Mouse (Mus musculus) inflammation-experienced regulatory T-cells, adult 16 weeks (primary cell): Measurements from ENCODE around the gene Kcnj14. TPM values are rescaled to one million over a fixed set of nuclear protein-coding genes. Genes with fewer than 3 reads are reported as not detected.

ENCODE experiments used
- polyA plus RNA-seq: library from polyadenylated mRNA; unstranded; fragments of 100-300 nt; shearing (Covaris generic); gene quantifications from one replicate; pipeline ENCODE4 v1.2.1, GENCODE M21; 2017

The Kcnj14 gene
- polyA plus RNA-seq = not detected

DNA sequence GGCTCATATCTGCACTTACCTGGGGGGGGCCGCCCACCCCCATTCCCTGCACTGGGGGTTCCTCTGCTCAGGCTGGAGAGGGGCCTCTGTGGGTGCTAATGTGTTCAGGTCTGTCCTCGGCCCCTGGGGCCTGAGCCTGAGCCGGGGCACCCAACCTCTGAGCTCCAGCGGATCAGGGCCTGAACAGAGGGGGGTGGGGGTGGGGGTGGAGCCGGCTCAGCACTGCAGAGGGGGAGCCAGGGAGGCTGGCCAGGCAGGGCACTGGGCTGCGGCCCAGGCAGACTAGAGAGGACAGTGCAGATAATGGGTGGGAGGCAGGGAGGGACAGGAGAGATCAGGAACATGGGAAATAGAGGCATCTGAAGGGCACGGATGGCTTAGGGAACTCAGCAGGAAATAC is at the start of gene Kcnj14:
Gene Kcnj14, minus strand, starts transcription at position 185 of the 400 bp plus-strand sequence.

GRCm38 (mm10) chr7:45872624-45873023 is 48.0 kb upstream of the Kcnj14 start, which contains the start of gene Kdelr1:
Gene Kdelr1 (plus strand): TSS chr7:45872772.

GRCm38 (mm10) chr7:45830427-45831127 is 6.0 kb upstream of the Kcnj14 start, which contains the start of gene Grwd1:
Gene Grwd1 (minus strand): TSS chr7:45830944.

DNA sequence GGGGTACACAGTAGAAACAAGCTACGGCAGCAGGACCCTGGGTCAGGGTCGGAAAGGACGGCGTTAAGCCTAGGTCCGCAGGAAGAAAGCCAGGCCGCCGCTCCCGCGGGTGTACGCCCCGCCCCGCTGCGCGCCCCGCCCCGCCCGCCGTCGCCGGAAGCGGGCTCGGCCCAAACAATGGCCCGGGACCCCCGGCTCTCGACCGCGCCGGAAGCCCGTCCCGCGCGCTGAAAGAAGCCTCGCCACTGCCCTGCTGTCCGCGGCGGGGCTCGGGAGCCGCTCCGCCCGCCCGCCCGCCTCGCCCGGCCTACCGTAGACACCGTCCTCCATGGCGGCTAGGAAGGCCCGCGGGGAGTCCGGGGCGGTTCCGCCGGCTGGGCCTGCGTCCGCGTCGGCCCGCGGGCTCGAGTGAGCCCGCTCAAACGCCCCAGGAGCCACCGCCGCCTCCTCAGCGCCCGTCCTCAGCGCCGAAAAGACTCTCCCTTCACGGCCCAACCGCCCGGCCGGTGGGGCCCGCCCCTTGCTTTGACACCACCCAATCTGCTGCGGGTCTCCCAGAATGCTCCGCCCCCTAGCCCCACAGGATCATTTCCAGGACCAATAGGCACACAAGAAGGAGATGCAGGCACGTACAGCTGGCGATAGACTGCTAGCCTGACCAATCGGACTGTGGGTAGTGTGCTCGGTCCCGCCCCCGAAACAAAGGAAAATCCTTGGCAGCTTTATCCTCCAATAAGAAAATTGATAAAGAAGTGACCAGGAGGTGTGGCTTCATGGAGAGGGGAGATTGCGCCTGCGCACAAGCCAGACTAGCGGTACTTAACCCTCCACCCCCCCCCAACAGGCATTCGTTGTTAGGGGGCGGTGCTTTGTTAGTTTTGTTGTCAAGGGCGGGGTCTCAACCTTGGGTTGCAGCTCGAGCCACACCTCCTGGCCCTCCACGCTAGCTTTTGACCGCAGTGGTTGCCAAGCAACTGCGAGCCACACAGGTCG is 10.5 kb downstream of the Kcnj14 start, which contains the start of gene Cyth2:
Gene Cyth2, minus strand, starts transcription at position 795 of the 993 bp plus-strand sequence.

DNA sequence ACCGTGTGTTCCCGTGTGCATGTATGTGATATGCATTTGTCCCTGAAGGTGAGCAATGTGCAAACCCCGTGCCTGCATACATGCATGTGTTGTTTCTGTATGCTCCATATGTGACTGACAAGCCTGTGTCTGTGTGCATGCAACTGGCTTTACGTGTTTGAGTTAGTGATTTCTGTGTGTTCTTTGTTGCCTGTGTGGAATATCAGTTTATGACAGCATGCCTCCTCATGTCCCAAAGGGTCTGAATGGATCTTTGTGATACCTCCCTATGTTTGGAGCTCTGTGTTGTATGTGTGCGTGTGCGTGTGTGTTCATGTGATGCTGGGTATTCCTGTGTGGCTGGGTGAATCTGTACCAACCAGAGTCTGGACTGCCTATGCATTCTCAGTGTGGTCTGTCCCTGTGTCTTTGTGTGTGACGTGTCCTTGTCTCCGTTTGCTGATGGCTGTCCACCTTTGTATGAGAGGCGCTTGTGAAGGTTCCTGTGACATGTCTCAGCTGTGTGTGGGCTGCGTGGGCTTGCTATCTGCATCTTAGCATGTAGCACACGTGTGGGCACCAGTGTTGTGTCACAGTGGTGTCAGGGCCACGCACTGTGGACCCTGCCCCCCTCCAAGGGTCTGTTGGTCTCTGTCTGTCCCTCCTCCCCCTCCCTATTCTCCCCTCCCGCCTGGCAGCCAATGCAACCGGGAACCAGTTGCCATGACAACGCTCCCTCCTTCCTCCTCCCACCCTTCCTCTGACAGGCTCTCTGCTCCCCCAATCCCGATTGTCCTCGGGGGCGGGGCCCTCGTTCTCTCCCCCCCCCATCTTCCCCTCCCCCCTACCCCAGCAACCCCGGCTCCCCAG is 39.8 kb downstream of the Kcnj14 start, which contains the start of gene Sult2b1:
Gene Sult2b1, minus strand, starts transcription at position 146 of the 849 bp plus-strand sequence.

DNA sequence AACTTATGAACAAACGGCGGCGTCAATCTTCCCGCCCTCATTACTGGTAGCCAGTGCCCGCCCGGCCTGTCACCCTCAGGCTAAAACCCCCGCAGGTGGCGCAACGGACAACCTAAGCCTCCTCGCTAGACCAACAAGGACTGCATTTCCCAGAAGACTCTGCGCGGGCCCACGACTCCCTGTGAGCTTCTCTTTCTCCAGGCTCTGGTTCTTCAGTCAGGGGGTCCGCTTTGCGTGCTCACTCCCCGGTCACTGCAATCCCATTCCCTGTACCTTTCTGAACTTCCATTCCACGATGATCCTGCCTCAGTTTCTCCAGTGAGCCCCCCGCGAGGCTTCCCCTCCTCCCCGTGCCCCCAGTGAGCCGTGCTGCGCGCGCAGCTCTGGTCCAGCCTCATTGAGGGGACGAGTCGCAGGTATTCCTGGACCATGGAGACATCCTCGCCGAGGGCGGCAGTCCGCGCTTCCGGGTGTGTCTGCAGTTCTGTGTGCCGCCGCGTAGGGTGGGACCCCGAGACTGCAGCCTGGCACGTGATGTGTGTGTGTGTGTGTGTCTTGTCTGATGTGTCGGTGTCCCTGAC is 41.0 kb downstream of the Kcnj14 start, which contains the start of gene Lmtk3:
Gene Lmtk3, plus strand, starts transcription at position 228 of the 581 bp plus-strand sequence.

Other genes starting within 250 kb of the Kcnj14 start
- gene Fgf21, start 209.3 kb downstream of the Kcnj14 start, polyA plus RNA-seq = not detected
- not detected for gene Fut1, start 207.5 kb downstream of the Kcnj14 start, polyA plus RNA-seq
- not detected for gene Izumo1, start 203.0 kb downstream of the Kcnj14 start, polyA plus RNA-seq
- gene Rasip1, start 197.3 kb downstream of the Kcnj14 start, polyA plus RNA-seq = 0.65 TPM
- 0.65 TPM for gene Mamstr, start 184.8 kb downstream of the Kcnj14 start, polyA plus RNA-seq
- 0.12 TPM for gene Fut2, start 158.4 kb downstream of the Kcnj14 start, polyA plus RNA-seq
- not detected for gene Ntn5, start 140.8 kb downstream of the Kcnj14 start, polyA plus RNA-seq
- gene Sec1, start 130.4 kb downstream of the Kcnj14 start, polyA plus RNA-seq = 0.20 TPM
- gene Car11, start 124.9 kb downstream of the Kcnj14 start, polyA plus RNA-seq = 9.3 TPM
- gene Dbp, start 119.7 kb downstream of the Kcnj14 start, polyA plus RNA-seq = 14.7 TPM
- 1,529 TPM for gene Rpl18, start 109.3 kb downstream of the Kcnj14 start, polyA plus RNA-seq
- 40.4 TPM for gene Sphk2, start 106.8 kb downstream of the Kcnj14 start, polyA plus RNA-seq
- not detected for gene Fam83e, start 103.6 kb downstream of the Kcnj14 start, polyA plus RNA-seq
- not detected for gene Spaca4, start 99.0 kb downstream of the Kcnj14 start, polyA plus RNA-seq
- 0.13 TPM for gene Lmtk3, start 41.0 kb downstream of the Kcnj14 start, polyA plus RNA-seq
- gene Sult2b1, start 40.1 kb downstream of the Kcnj14 start, polyA plus RNA-seq = 2.7 TPM
- gene Cyth2, start 10.2 kb downstream of the Kcnj14 start, polyA plus RNA-seq = 45.3 TPM
- gene Grwd1, start 6.2 kb upstream of the Kcnj14 start, polyA plus RNA-seq = 44.0 TPM
- gene Kdelr1, start 48.0 kb upstream of the Kcnj14 start, polyA plus RNA-seq = 108 TPM
- gene Grin2d, start 53.6 kb upstream of the Kcnj14 start, polyA plus RNA-seq = 0.23 TPM
- gene Syngr4, start 71.9 kb upstream of the Kcnj14 start, polyA plus RNA-seq = 0.41 TPM
- 8.6 TPM for gene Tmem143, start 72.2 kb upstream of the Kcnj14 start, polyA plus RNA-seq
- gene Emp3, start 96.6 kb upstream of the Kcnj14 start, polyA plus RNA-seq = 654 TPM
- 1.4 TPM for gene Ccdc114, start 99.3 kb upstream of the Kcnj14 start, polyA plus RNA-seq
- not detected for gene Abcc6, start 205.5 kb upstream of the Kcnj14 start, polyA plus RNA-seq
- gene Nomo1, start 208.9 kb upstream of the Kcnj14 start, polyA plus RNA-seq = 28.5 TPM